Mouse (Mus musculus): ENCODE results near the gene Fcf1.
A peak's percentile ranks its signal among the peaks of the same experiment; 100 is the strongest.

Gene Fcf1

DNA sequence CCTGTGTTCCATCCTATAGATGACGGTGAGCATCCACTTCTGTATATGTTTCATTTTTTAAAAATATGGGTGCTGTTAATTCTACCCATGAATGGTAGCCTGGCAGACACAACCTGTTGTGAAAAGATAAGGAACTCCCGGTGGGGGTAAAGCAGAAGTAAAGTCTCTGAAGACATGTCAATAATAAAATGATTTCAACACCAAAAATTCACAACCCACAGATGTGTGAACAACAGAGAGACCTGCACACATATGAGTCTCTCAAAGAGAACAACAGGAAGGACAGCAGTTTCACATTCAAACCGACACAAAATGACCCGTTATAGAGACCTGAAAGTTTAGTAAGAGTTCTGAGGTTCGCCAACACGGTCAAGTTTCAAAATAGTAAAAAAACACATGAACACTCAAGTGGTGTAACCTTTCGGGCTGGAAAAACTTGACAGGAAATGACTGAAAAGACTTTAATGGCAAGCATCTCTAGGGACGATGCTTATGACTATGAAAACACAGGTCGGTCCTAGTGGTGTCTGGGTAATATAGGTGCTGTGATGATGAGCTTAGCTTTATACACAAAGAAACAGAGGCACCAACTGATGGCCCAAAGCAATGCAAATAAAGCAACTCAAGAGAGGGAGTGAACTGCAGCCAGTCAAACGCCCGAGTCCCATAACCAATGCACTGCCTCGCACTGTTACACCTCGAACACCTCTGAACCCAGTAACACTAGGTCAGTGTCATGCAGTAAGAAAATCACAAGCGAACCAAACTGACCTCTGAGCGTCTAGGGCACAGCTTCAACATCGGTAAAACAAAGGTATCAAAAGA is 1.7 kb upstream of the Fcf1 start:
- DNase-seq: no peak

DNA sequence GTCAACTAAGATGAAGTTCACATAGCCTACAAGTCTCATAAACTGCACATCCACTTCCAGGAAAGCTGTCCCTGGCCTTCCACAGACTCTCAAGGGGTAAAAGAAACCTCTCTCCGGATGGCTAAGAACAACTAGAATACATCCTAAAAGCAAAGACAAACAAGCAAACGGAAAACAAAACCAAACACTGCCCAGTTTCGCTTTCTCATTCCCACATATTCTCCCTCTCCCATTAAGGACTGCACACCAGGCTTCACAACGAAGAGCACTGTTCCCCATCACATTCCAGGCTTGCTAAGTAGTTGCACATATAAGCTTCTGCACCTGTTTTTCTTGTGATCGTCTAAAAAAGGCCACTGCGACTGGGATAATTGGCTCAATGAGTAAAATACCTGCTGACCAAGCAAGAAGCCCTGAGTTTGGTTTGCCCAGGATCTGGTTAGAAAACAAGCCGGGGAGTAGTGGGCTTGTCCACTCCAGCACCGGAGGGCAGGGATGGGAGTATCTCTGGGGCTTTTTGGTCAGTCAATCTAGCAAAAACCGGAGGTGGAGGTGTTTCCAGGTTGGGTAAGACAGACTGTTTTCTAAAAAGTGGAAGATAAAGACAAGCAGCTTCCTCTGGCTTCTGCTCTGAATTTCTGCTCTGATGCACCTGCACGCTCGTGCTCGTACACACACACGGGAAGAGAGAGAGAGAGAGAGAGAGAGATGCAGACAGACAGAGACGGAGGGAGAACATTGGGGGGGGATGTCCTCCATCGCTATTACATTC is 855 bp upstream of the Fcf1 start:
- DNase-seq: no peak

DNA sequence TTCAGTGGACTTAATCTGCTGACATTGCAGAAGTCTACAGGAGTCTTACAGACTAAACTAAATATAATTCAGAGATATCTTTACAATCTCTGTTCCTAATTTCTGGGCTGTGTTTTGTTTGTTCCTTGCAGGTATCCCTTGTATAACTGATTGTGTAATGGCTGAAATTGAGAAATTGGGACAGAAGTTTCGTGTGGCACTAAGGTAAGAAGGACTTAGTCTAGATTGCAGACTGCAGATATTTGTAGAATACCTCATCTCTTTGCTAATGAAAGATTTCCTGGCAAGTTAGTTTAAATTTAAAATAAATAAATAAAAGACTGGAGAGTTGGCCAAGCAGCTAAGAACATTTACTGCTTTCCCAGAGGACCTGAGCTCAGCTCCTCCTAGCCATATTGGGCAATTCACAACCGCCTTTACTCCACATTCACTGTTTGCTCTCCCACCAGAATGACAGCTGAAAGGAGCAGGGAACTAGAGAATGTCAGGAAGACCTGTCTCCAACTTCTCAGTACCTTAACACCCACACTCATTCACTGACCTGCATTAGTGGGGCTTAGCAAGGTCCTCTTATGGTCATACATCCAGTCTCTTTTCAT is 8.7 kb downstream of the Fcf1 start:
- DNase-seq: no peak

DNA sequence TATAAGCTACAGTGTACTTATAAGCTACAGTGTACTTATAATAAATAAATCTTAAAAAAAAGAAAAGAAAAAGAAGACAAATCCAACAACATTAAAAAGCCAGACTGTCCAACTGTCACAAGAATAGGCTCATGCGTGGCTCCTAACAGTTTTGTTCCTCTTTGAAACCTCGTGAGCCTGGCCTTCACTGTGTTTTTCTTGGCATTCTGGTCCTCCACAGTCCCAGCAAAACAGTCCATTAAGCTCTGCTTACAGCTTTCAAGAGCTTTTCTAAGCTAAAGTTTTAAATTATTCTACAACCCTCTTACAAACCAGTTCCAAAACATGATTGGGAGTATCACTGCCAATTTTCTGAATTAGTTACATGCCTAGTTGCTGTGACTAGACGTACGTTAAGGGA is 18.8 kb downstream of the Fcf1 start:
- DNase-seq: no peak

DNA sequence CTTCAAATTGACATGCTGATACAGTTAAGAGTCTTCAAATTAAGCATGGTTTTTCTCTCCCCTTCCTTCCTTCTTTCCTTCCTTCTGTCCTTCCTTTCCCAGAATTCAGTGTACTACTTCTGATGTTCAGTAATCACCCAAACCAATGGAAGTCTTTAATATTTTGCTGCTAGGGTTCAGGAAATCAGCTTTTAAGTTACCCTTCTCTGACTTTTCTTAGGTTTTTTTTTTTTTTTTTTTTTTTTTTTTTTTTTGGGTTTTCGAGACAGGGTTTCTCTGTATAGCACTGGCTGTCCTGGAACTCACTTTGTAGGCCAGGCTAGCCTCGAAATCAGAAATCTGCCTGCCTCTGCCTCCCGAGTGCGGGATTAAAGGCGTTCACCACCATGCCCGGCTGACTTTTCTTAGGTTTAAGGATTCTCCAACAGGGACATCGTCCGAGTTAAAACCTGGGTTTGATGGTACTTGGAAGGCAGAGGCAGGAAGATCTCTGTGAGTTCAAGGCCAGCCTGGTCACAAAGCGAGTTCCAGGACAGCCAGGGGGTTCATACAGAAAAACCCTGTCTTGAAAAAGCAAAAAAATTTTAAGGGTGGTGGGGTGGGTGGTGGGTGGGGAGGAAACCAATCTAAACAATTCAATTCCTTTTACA is 24.5 kb downstream of the Fcf1 start:
- DNase-seq: peak; percentile 22

DNA sequence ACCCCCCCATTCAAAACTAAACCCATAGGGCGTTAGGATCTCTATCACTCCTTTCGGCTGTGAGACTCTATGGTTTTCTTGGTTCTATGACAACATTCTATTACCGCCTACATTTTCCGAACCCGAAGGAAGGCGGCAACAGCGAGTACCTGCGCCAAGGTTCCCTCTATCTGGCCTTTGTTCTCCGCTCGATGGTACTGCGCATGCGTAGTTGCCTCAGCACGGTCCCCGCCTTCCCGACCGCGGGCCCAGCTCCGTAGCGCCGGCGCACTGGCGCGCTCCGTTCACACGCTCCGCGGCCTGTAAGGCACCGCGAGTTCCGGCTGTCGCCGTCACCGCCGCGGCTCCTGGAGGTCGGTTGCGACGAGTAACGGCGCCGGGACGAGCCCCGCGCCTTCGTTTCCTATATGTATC is 25.4 kb downstream of the Fcf1 start, which contains the start of gene Ylpm1:
TSS of gene Ylpm1 (plus strand) at position 239 of the 414 bp plus-strand sequence.
- DNase-seq: peak; percentile 99

DNA sequence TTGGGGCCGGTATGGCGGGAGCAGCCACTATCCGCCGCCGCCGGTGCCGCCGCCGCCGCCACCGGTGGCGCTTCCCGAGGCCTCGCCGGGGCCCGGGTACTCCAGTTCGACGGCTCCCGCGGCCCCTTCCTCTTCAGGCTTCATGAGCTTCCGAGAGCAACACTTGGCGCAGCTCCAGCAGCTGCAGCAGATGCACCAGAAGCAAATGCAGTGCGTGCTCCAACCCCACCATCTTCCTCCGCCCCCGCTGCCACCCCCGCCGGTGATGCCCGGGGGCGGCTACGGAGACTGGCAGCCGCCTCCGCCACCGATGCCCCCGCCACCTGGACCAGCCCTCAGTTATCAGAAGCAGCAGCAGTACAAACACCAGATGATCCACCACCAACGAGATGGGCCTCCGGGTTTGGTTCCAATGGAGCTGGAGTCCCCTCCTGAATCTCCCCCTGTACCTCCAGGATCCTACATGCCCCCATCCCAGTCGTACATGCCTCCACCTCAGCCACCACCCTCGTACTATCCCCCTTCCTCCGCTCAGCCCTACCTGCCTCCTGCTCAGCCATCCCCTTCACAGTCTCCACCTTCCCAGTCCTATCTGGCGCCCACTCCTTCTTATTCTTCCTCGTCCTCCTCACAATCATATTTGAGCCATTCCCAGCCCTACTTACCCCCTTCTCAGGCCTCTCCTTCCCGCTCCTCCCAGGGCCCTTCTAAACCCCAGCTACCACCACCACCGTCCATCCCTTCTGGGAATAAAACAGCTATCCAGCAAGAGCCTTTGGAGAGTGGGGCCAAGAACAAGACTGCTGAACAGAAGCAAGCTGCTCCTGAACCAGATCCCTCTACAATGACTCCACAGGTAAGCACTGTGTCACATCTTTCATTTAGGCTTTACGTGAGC is 26.1 kb downstream of the Fcf1 start:
- DNase-seq: peak; percentile 75

DNA sequence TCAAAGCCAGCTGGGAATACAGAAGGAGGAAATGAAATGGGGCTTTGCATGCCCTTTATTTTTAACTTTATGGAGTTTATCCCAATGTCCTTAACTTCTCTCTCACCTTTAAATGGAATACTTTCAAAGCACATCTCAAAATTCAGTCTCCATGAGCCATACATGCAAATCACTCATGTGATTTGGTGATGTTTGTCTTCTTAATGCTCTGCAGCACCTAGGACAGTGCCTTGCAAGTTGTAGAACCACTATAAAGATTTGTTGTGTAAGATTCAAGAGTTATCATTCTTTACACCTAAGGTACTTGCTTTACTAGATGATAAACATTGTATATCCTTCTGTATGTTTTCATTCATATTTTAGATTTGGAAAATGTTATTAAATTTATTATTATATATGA is 28.4 kb downstream of the Fcf1 start:
- DNase-seq: no peak

DNA sequence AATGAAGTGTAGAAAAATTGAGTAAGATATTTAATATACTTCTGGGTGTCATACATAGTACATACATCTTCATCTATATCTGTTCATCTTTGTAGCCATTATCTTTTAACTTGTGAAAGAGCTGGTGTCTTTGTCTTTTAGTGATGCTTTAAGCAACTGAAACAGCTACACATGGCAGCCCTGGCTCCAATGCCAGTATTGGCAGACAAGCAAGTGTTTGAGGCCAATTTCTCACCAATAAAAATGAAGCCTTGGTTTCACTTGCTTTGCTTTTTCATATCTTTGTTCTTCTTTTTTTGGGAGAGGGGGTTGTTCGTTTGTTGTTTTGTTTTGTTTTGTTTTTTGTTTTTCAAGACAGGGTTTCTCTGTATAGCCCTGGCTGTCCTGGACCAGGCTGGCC is 35.5 kb downstream of the Fcf1 start:
- no peak for DNase-seq

DNA sequence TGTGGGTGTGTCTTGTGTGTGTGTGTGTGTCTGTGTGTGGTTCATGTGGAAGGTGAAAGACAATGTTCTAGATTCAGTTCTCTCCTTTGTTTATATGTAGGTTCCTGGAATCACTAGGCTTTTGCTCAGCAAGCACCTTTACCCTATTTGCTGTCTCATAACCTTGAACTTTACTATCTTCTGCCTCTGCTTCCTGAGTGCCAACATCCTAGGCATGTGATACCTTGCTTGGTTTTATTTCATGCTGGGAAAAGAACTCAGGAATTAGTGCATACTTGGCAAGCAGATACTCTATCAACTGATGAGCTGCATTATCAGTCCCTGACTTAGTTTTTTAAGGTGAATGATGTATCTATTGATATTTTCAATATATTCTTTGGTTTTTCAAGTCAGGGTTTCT is 36.3 kb downstream of the Fcf1 start:
- DNase-seq: no peak

DNA sequence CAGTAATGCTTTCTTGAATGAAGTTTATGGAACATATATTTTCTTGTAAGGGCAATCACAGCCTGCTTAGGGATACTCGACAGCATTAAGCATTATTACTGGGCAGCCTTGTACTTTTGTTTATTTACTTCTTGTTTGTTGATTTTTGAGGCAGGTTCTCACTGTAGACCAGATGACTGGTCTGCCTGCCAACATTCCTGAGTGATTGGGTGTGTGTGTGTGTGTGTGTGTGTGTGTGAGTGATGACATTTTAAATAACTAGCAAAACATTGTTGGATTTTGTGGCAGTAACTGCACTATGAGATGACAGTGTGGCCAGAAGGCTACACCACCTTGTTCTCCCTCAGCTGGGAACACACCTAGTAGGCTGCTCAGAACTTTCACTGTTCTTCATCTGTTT is 39.1 kb downstream of the Fcf1 start:
- no peak for DNase-seq

DNA sequence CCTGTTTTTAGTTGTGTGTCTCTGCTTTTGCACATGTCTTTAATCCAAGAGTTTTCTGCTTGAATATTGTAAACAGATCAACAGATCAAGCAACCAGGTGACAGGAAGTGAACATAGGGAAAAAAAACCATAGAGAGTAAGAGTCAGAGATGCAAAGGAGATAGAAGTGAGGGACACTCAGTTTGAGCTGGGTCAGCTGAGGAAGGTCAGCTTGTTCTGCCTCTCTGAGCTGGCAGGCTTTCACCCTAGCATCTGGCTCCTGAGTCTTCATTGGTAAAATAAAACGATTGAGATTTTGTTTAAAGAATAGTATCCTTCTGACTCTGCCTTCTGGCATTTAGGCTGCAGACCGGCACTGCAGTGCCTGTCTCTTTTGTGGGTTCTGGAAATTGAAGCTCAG is 39.8 kb downstream of the Fcf1 start:
- DNase-seq: no peak

DNA sequence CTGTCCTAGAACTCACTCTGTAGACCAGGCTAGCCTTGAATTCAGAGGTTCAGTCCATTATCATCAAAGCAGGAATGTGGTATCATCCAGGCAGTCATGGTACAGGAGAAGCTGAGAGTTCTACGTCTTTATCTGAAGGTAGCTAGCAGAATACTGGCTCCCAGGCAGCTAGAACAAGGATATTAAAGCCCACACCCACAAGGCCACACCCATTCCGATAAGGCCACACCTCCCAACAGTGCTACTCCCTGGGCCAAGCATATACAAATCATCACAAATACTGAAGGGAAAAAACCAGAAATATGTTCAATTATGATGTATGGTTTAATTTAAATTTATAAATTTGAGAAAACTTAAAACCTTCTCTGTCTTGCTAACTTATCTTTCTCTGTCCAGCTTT is 41.5 kb downstream of the Fcf1 start:
- no peak for DNase-seq

DNA sequence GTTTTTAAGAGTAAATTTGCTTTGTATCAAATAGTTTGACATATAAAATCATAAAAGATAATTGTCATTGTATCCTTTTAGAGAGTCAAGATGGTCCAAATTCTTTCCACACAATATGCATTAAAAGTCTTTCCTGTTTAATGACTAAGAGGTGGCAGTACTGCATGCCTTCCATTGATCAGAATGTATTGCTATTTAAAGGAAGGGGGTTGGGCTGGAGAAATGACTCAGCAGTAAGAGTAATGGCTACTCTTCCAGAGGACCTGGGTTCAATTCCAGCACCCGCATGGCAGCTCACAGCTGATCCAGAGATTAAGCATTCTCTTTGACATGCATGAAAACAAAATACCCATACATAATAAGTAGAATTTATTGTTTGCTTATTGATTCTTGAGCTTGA is 51.4 kb downstream of the Fcf1 start:
- no peak for DNase-seq

DNA sequence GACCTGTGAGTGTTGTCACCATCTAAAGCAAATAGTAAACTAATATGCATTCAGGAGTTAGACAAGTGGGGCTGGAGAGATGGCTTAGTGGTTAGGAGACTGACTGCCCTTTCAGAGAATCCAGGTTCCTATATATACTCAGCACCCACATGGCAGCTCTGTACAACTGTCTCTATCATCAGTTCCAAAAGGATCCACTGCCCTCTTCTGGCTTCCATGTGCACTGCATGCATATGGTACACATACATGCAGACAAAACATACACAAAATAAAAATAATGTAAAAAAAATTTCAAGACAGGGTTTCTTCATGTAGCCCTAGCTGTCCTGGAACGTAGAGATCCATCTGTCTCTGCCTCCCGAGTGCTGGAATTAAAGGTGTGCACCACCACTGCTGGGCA is 62.0 kb downstream of the Fcf1 start:
- DNase-seq: no peak

Data from cerebellum, adult 9-11 months (tissue).